Mouse (Mus musculus): ENCODE data around the gene Dhrs13.

Gene Dhrs13

DNA sequence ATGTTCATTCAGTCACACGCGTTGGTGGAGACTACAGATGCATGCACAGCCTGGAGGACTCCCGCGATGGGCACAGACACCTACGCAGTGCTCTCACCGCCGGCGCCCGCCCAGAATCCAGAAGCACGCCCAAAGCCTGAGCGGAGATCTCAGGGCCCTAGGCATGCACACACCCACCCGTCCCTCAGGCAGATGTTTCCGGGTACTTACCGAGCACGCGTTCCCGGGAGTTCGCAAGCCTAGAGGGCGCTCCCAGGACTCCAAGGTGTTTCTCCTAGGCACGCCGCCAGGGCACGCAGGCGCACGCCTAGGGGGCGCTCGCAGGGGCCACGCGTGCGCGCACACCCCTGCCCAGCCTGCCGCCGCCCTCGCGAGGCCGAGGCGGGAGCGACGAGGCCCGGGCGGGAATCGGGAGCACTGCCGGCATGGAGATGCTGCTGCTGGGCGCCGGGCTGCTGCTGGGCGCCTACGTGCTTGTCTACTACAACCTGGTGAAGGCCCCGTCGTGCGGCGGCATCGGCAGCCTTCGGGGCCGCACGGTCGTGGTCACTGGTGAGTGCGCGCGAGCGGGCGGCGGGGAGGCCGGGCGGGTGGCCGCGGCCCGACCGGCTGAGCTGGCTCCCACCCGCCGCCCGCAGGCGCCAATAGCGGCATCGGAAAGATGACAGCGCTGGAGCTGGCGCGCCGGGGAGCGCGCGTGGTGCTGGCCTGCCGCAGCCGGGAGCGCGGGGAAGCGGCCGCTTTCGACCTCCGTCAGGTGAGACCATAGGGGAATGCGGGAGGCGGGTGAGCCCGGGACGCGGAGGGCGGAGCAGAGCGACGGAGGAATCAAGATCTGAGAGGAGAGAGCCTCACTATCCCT, at the start of gene Dhrs13:
Gene Dhrs13, plus strand, starts transcription at position 334 of the 862 bp plus-strand sequence.
- peak; percentile 94 for DNase-seq (ENCODE audit: low spot score)

DNA sequence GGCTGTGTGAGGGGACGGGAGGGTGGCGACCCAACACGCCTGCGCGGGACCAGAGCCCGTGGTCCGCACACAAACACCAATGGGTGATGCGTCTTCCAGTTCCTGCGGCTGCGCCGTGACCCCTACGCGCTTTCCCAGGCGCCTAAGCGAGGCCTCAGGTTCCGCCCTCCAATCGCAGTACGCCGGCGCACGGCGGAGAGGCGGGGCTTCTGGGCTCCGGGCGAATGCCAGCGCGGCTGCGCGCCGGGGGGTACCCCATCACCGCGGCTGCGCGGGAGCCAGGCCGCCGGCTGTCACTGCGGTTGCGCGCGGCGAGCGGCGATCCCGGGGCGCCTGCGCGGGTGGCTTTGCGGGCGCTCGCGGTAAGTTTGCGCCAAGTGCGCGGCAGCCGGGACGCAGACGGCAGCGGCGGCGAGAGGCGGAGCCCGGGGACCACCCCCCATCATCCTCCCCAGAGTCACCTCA, 49.6 kb upstream of the Dhrs13 start, which contains the start of gene Phf12:
Gene Phf12, plus strand, starts transcription at position 314 of the 465 bp plus-strand sequence.
- peak; percentile 97 for DNase-seq (ENCODE audit: low spot score)

- peak; percentile 41 for DNase-seq (ENCODE audit: low spot score)
Observed at GRCm38 (mm10) chr11:77983191-77983936, 48.7 kb upstream of the Dhrs13 start.

DNA sequence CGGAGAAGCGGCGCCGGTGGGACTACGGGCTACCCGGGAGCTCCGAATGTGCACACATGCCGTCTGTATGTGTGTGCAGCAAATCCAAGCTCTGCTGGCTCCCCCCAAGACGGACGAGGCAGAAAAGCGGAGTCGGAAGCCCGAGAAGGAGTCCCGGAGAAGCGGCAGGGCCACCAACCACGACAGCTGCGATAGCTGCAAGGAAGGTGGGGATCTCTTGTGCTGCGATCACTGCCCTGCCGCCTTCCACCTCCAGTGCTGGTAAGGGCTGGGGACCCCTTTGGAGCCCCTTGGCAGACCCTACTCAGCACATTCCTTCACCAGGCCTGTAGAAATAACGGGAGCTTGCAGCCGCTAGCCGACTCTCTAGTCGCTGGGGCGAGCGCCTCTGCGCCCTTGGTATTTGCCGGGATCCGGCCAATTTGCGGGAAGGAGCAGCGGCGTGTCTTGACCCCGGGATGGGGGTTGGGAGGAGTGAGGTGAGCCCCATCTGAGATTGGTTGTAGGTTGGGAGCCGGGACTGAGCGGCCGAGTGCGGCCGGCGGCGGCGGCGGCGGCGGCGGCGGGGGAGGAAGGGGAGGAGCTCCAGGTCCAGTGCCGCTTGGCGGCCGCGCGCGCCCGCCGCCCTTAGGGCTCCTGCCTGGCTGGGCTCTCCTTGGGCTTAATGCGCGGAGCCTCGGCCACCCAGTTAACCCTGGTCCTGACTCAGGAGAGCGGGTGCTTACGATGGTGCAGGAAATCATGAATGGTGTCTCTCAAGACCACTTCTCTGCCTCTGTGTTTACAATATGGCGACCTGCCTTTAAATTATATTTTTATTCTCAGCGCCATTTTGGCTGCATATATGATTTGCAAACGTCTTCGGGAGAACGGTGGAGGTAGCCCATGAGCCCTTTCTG, 47.9 kb upstream of the Dhrs13 start:
- peak; percentile 62 for DNase-seq (ENCODE audit: low spot score)

DNA sequence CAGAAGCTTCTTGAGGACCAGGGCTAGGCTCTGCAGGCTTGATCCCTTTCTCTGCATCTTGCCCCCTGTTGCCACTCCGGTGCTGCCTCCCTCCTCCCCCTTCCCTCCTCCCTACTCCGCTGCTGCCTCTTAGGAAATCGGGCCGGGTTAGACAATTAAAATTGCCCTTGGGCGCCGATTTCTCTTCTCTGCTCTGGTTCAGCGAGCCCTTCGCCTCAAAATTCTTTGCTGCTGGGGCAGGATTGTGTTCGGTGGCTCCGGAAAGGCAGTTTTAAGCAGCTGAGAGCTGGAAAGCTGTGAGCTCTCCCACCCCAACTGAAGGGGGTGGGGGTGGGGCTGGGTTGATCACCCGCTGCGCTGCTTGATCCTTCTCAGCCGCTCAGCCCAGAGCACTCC, 47.2 kb upstream of the Dhrs13 start:
- DNase-seq (ENCODE audit: low spot score): peak; percentile 46

DNA sequence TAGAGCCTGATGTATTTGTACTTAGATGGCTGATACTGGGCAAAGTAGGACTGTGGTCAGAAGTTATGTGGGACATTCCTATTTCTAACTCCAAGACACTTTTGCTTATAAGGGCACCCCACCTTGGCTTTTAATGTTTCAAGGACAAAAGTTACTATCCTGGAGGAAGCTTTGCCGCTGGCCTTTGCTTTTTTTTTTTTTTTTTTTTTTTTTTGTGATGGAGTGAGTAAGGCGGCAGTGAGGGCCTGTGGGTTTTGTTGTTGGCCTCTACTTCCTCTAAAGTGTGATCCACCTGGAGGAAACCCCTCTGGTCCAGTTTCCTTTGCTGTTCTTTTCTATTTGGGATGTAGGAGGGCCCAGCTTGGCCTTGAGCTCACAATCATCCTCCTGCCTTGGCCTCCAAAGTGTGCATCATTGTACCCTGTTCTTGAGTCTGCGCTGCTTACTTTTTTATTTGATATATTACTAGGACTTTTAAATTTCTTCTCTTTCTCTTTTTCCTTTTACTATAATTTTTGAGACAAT, 46.5 kb upstream of the Dhrs13 start:
- no peak for DNase-seq (ENCODE audit: low spot score)

DNA sequence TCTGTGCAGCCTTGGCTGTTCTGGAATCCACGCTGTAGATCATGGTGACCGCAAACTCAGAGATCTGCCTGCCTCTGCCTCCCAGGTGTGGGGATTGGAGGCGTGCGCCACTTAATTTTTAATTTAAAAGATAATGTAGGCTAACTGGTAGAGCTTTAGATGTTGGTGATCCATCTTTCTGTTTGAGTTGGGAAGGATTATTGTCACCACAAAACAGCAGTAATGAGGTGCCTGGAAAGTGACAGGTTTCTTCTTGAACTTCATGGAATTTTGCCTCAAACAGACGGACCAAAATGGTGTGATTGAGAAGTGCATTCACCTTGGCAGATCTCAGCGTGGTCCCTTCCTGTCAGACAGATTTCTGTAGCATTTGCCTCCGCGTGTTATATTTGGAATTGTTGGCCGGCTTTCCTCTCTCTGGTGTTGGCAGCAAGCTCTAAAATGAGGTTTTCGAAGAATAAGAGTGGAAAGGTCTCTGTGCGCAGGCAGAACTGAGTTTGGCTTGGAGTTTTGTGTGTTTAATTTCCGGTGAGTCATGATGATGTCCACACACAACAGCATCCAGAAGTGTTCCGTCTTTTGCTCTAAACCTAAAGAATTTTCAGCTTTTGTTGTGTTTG, 42.9 kb upstream of the Dhrs13 start:
- no peak for DNase-seq (ENCODE audit: low spot score)

DNA sequence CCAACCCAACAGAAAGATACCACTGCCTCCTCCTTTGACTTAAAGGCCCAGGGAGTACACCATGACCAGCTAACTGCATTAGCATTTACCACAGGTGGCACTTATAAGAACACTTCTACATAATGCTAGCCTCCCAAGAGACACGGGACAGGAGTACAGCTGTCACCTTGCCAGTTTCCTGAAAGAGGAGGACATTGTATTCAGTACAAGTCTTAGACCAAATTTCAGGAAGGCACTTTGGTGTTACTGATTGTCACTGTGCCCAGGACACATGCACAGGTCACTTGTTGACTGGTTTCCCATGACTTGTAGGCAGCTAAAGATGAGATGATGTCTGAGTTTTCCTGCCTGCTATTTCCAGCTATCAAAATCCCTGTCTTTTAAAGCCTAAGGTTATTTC, 36.5 kb upstream of the Dhrs13 start:
- no peak for DNase-seq (ENCODE audit: low spot score)

DNA sequence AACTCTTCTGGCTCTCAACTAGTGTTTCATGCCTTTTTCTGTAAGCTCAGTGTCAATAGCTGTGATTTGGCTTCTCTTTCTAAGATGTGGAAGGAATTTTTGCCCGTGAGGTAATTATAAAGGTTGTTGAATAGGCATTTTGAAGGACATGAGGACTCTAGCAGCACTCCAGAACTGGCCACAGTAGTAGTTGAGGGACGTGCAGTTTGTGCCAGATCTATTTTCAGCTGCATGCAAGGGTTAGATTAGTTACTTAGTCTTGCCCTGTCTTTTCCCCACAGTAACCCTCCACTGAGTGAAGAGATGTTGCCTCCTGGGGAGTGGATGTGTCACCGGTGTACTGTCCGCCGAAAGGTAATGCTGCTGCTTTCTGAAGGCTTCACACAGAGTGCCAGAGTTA, 25.6 kb upstream of the Dhrs13 start:
- DNase-seq (ENCODE audit: low spot score): no peak

DNA sequence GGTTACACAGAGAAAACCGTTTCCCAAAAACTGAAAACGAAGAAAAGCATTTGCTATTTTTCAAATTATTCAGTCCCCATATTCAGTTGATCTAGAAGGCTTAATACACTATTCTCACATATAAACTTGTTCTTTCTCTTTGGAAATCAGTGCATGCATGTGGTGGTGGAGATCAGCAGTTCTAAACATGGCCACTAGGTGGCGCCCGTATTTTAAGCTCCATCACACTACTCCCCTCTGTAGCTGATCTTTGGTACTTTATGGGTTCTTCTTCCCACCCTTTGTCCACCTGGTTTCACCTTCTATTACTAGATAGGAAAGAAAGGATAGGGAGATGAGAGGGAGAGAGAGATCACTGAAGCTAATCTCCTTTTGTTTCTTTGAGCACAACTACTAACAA, 12.4 kb upstream of the Dhrs13 start:
- DNase-seq (ENCODE audit: low spot score): peak; percentile 61

DNA sequence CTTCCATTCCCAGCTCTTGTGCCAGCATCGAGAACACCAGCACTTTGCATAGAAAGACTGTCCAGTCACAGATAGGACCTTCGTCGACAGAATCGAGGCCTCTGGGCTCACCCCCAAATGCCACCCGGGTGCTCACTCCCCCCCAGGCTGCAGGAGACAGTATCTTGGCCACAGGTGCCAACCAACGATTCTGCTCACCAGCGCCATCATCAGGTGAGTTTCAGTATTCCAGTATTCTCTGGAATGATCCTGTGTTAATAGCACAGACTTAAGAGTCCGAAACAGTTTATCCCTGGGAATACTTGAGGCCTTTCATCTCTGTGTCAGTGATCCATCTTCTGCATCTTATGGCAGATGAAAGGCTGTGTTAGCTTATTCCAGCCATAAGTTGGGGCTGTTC, 8.5 kb upstream of the Dhrs13 start:
- DNase-seq (ENCODE audit: low spot score): no peak

DNA sequence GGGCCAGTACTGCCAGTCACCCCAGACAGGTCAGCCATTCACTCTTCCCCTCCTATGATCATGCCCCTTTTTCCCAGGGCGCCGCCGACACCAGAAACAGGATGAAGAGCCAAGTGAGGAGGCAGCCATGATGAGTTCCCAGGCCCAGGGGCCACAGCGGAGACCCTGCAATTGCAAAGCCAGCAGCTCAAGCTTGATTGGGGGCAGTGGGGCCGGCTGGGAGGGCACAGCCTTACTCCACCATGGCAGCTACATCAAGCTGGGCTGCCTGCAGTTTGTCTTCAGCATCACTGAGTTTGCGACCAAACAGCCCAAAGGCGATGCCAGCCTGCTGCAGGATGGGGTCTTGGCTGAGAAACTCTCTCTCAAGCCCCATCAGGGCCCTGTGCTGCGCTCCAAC, 2.8 kb upstream of the Dhrs13 start:
- no peak for DNase-seq (ENCODE audit: low spot score)

DNA sequence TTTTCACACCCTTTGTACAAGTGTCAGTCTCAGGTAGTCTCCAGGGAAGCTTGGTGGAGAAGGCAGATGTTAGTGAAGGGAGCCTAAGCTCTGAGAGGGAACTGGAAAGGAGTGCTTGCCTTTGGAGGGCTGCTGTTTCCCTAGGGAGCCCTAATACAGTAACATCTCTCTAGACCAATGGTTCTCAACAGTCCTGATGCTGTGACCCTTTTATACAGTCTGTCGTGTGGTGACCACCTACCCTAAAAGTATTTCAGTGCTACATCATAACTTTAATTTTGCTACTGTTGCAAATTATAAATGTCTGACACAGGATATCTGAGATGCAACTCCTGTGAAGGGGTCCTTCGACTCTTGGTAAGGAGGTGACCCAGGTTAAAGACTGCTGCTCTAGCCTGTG, 1.5 kb upstream of the Dhrs13 start:
- no peak for DNase-seq (ENCODE audit: low spot score)

- DNase-seq (ENCODE audit: low spot score): no peak
Observed at GRCm38 (mm10) chr11:78031389-78031788, 691 bp upstream of the Dhrs13 start.

- no peak for DNase-seq (ENCODE audit: low spot score)
Observed at GRCm38 (mm10) chr11:78032809-78033195, 722 bp downstream of the Dhrs13 start.

DNA sequence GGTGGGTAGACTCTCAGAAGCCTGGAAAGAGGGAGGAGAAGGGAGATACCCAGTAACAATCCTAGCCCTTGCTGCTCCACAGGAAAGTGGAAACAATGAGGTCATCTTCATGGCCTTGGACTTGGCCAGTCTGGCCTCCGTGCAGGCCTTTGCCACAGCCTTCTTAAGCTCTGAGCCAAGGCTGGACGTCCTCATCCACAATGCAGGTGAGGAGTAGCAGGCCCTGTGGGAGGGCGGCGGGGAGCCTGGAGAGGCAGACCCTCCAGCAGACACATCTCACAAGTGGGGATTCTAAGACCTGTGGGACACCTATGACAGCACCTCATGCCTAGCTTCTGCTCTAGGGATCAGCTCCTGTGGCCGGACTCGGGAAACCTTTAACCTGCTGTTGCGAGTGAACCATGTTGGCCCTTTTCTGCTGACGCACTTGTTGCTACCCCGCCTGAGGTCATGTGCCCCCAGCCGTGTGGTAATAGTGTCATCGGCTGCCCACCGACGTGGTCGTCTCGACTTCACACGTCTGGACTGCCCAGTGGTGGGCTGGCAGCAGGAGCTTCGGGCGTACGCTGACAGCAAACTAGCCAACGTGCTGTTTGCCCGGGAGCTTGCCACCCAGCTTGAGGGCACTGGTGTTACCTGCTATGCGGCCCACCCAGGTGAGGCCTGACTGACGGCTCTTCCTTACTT, 2.0 kb downstream of the Dhrs13 start:
- DNase-seq (ENCODE audit: low spot score): no peak

GRCm38 (mm10) chr11:78036791-78037190, 4.7 kb downstream of the Dhrs13 start:
- no peak for DNase-seq (ENCODE audit: low spot score)

DNA sequence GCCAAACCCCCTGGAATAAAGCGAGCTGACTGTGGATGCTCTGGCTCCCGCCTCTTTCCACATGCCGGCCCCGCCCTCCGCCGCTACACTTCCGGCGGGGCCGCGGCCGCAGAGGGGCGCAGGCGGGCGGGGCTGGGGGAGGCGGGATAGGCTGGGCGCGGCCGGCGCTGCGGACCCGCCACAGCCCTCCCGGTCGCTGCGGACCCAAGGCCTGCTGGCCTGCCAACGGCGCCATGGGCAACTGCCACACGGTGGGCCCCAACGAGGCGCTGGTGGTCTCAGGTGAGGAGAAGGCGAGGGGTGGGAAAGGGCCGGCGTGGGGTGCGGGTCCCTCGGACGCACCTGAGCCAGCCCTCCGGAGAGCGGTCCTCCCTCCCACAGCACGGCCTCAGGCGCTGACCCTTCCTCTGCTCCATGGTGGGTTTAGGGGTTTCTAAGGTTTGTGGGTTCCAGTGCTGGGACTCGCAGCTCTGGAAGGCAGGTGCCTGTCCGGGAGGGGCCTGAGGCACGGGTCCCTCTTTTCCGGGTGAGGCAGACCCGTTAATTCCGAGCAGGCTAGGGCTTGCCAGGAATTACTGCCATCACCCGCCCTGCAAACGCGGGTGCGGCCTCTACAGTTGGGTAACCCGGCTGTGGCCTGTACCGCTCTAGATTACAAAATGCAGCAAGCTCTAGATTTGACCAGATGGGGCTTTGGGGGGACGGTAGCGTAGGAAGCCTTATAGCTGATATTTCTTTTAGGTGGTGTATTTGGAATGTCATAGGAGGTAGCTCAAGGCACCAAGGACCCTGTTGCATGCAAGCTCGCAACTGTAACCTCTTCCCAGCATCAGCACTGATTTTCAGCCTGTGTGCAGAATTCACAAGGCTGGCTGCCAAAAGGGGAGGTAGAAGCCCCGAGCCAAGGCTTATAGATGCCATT, 6.0 kb downstream of the Dhrs13 start, which contains the start of gene Flot2:
Gene Flot2, plus strand, starts transcription at position 101 of the 922 bp plus-strand sequence.
- DNase-seq (ENCODE audit: low spot score): peak; percentile 27

- DNase-seq (ENCODE audit: low spot score): no peak
Observed at GRCm38 (mm10) chr11:78040878-78041277, 8.8 kb downstream of the Dhrs13 start.

Measured in ovary, postnatal 14 days (tissue).